Mouse (Mus musculus) embryonic facial prominence, embryonic 10.5 days (tissue): ENCODE results near the gene Stam2. TPM values are rescaled to one million over a fixed set of nuclear protein-coding genes. Genes with fewer than 3 reads are reported as not detected.

ENCODE experiments used
- DNase-seq: peaks from one replicate; pipeline ENCODE4 v3.0.0-alpha.2; 2017; ENCODE audit warnings: low spot score
- H3K27ac ChIP-seq: fragments of 300-500 bp; sonication (generic); replicated peaks from 2 replicates; pipeline ENCODE4 v1.5.1; 2016; ENCODE audit warnings: mild to moderate bottlenecking
- H3K27me3 ChIP-seq: fragments of 300-500 bp; sonication (generic); replicated peaks from 2 replicates; pipeline ENCODE4 v1.6.1; 2016; ENCODE audit warnings: low read depth, mild to moderate bottlenecking; ENCODE audit not compliant: poor library complexity, severe bottlenecking
- H3K36me3 ChIP-seq: fragments of 300-500 bp; sonication (generic); replicated peaks from 2 replicates; pipeline ENCODE4 v1.6.1; 2016; ENCODE audit warnings: mild to moderate bottlenecking, moderate library complexity
- H3K4me1 ChIP-seq: fragments of 300-500 bp; sonication (generic); 2 replicates; pipeline ENCODE4 v1.6.1; 2016
- H3K4me3 ChIP-seq: fragments of 300-500 bp; sonication (generic); 2 replicates; pipeline ENCODE4 v1.5.1; 2016; ENCODE audit warnings: mild to moderate bottlenecking, moderate library complexity
- H3K9me3 ChIP-seq: fragments of 300-500 bp; sonication (generic); 2 replicates; pipeline ENCODE4 v1.6.1; 2016; ENCODE audit warnings: mild to moderate bottlenecking
- WGBS: fragments of 180-500 bp; shearing (Covaris S2); methylation state at CpG from one replicate; pipeline ENCODE4 v1.1.7; 2016; 5-methylcytosine and 5-hydroxymethylcytosine counted together
- polyA plus RNA-seq: library from polyadenylated mRNA; unstranded; fragments of >200 nt; fragmentation: Nextera tagmentation; extraction: Ambion mirVana; gene quantifications from 2 replicates; pipeline ENCODE4 v1.2.1, GENCODE M21; 2016

Gene Stam2
- polyA plus RNA-seq, 1 experiment from 2014 or later, result 32.8 TPM

DNA sequence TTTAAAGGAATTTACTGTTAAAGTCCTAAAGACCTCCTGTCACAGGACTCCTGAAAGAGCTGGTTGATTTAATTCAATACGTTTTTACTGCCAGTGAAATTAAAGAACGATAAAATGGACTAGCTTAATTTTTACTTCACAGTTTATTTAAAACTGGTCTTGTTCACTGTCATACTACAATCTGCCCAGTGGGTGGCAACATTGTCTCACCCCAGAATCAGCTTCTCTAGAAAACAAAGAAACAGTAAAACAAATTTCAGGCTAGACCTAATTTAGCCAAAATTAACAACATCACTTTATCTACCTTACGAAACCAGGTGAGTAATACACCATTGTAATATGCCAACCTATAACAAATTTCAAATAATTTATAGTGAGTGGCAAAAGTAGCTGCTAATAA, 14.6 kb upstream of the Stam2 start:
- no peaks in the 10 kb centered on the region for H3K27me3 ChIP-seq
- no peak overlapping the region for H3K27ac ChIP-seq
- H3K36me3 ChIP-seq, result no peaks in the 10 kb centered on the region
- DNase-seq, result peak; percentile 20
- no peak overlapping the region for H3K4me3 ChIP-seq
- 29% methylated on average over 3 of the region's 3 CpGs for WGBS
- H3K9me3 ChIP-seq, result no peaks in the 10 kb centered on the region
- no peaks in the 10 kb centered on the region for H3K4me1 ChIP-seq

- no peak for DNase-seq
- Histone ChIP-seq H3K27me3 (no peaks in the 10 kb centered on the region), H3K4me3 (no peak overlapping the region), H3K36me3 (no peaks in the 10 kb centered on the region), H3K9me3 (no peaks in the 10 kb centered on the region), H3K4me1 (no peaks in the 10 kb centered on the region), H3K27ac (no peak overlapping the region)
- WGBS, result 71% methylated on average over 3 of the region's 3 CpGs
Observed at GRCm38 (mm10) chr2:52753573-52754317, 11.7 kb upstream of the Stam2 start.

DNA sequence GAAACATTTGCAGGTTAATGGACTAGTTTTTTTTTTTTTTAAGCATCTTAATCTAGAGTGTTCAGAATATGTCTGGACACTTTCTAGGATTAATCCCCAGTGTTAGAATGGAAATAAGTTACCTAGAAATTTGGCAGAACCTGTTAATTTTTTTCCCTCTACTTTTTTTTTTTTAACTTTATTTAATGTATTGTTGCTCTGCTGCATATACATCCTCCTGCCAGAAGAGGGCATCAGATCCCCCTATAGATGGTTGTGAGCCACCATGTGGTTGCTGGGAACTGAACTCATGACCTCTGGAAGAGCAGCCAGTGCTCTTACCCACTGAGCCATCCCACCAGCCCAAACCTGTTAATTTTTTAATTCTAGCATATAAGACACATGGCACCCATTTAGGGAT, 2.0 kb upstream of the Stam2 start:
- Histone ChIP-seq H3K27me3 (no peaks in the 10 kb centered on the region), H3K36me3 (peaks cover 8% of the 10 kb centered on the region; the same call in 1 of the 2 replicates), H3K27ac (no peak overlapping the region), H3K4me3 (no peak overlapping the region), H3K4me1 (peaks cover 13% of the 10 kb centered on the region), H3K9me3 (0 out of 2 replicates have a peak, but pooled peaks cover 6% of the 10 kb centered on the region)
- DNase-seq, result no peak

DNA sequence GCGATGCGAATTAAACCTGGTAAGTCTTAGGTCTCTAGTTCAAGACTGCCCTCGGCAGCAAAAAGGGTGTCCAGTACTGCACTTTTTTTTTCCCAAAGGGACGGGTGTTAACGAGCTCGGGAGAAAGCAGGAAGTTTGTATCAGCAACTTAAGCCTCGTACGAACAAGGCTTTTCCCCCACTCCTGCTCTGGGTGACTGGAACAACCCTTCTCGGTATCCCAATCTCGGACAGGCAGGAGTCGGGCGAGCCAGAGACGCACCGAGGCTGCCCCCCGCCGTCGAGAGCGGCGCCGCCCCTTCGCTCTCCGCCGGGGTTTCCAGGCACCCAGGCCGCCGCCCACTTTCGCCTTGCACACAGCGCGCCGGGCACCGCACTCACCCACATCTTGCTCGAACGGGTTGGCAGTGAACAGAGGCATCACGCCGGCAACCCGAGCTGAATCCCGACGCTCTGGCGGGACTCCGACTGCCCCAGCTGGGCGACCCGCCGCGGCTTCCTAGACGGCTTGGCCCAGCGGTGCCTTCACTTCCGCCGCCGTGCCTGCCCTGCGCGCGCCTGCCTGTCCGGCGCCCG, 313 bp downstream of the Stam2 start:
- H3K36me3 ChIP-seq, result peaks cover 13% of the 10 kb centered on the region; the same call in 1 of the 2 replicates
- peaks cover 13% of the 10 kb centered on the region for H3K4me1 ChIP-seq
- peak overlapping the region; percentile 100 for H3K27ac ChIP-seq
- H3K27me3 ChIP-seq, result no peaks in the 10 kb centered on the region
- no peak for DNase-seq
- WGBS, result under 1% methylated on average over 54 of the region's 54 CpGs
- no peaks in the 10 kb centered on the region for H3K9me3 ChIP-seq
- H3K4me3 ChIP-seq, result peak overlapping the region; percentile 79

DNA sequence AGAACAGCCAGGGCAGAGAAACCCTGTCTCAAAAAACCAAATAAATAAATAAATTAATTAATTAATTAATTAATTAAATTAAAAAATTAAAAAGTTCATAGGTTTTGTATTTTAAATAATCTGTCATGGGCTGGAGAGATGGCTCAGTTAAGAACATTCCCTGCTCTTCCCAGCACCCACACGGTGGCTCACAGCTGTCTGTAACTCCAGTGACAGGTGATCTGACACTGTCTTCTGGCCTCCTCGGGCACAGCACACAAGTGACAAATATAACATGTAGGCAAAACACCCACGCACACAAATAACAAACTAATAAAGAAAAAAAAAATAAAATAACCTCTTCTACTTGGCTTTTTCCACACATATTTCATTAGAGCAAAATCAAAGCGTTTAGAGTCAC, 1.5 kb downstream of the Stam2 start:
- Histone ChIP-seq H3K4me3 (peak overlapping the region; percentile 79; the same call in 1 of the 2 replicates), H3K27ac (no peak overlapping the region), H3K36me3 (peaks cover 13% of the 10 kb centered on the region; the same call in 1 of the 2 replicates), H3K27me3 (no peaks in the 10 kb centered on the region), H3K4me1 (peaks cover 13% of the 10 kb centered on the region), H3K9me3 (no peaks in the 10 kb centered on the region)
- DNase-seq, result no peak
- 85% methylated on average over 4 of the region's 4 CpGs for WGBS

DNA sequence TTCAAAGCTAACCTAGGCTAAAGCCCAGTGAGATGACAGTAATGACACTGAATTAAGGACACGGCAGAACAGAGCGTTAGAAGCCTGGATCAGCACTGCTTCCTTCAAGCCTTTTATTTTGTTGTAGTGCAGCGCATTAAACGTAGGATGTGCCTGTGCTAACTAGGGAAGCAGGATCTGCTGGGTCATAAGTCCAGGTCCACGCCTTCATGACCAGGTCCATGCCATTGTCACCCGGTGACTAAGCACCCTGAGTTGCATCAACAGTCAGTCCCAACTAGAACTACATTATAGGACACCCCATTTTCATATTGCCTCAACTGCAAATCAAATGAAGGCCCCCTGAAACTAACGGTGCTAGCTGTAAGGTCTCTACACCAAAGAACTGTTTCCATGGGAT, 7.6 kb downstream of the Stam2 start:
- WGBS, result 96% methylated on average over 7 of the region's 7 CpGs
- Histone ChIP-seq H3K4me3 (no peak overlapping the region), H3K27ac (no peak overlapping the region), H3K9me3 (no peaks in the 10 kb centered on the region), H3K4me1 (no peaks in the 10 kb centered on the region), H3K27me3 (no peaks in the 10 kb centered on the region), H3K36me3 (peaks cover 14% of the 10 kb centered on the region)
- DNase-seq, result no peak

DNA sequence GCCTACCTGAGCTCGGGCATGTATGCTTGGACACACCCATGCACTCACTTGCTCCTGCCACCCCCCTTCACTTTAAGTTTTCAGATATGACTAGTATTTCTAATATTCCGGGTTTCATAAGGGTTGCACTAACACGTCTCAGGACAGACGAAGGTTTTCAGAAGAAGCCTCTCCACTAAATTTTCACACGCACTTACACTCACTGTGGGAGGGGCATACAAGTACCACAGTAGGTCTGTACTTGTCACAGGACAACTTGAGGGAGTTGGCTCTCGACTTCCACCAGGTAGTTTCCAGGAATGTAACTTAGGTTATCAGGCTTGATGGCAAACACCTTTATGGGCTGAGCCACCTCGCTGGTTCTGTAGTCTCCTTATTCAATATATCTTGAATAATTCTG, 8.4 kb downstream of the Stam2 start:
- H3K36me3 ChIP-seq, result peaks cover 10% of the 10 kb centered on the region; the same call in 1 of the 2 replicates
- no peak overlapping the region for H3K4me3 ChIP-seq
- H3K9me3 ChIP-seq, result no peaks in the 10 kb centered on the region
- DNase-seq, result no peak
- WGBS, result 92% methylated on average over 7 of the region's 7 CpGs
- no peaks in the 10 kb centered on the region for H3K4me1 ChIP-seq
- H3K27me3 ChIP-seq, result no peaks in the 10 kb centered on the region
- no peak overlapping the region for H3K27ac ChIP-seq

GRCm38 (mm10) chr2:52732611-52733010, 9.5 kb downstream of the Stam2 start:
- Histone ChIP-seq H3K4me3 (no peak overlapping the region), H3K4me1 (no peaks in the 10 kb centered on the region), H3K9me3 (no peaks in the 10 kb centered on the region), H3K36me3 (peaks cover 10% of the 10 kb centered on the region; the same call in 1 of the 2 replicates), H3K27ac (no peak overlapping the region), H3K27me3 (no peaks in the 10 kb centered on the region)
- no peak for DNase-seq
- 95% methylated on average over 7 of the region's 7 CpGs for WGBS

DNA sequence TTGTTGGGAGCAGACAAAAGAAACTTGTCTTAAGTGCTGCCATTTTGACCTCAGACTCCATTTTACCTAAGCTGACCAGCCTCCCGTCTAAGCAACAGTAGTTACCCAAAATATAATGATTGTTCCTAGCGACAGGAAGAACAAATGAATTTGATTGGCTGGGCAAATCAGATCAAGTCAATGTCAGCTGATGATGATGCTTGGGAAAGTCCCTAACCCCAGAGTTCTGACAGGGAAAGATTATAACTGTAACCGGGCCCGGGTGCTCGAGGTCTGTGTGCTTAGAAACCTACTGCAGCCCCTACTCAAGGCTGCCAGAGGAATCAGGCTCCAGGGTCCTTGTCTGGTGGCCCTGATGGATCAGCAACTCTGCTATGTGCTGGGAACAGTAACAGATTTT, 10.1 kb downstream of the Stam2 start:
- Histone ChIP-seq H3K4me1 (no peaks in the 10 kb centered on the region), H3K27ac (no peak overlapping the region), H3K4me3 (no peak overlapping the region), H3K9me3 (no peaks in the 10 kb centered on the region), H3K36me3 (peaks cover 10% of the 10 kb centered on the region; the same call in 1 of the 2 replicates), H3K27me3 (no peaks in the 10 kb centered on the region)
- 78% methylated on average over 5 of the region's 5 CpGs for WGBS
- DNase-seq, result no peak

GRCm38 (mm10) chr2:52730891-52731290, 11.2 kb downstream of the Stam2 start:
- Histone ChIP-seq H3K9me3 (no peaks in the 10 kb centered on the region), H3K27ac (no peak overlapping the region), H3K27me3 (no peaks in the 10 kb centered on the region), H3K4me3 (no peak overlapping the region), H3K4me1 (no peaks in the 10 kb centered on the region), H3K36me3 (peaks cover 10% of the 10 kb centered on the region; the same call in 1 of the 2 replicates)
- DNase-seq, result no peak
- 94% methylated on average over 6 of the region's 6 CpGs for WGBS

GRCm38 (mm10) chr2:52720231-52721025, 21.7 kb downstream of the Stam2 start:
- 52% methylated on average over 13 of the region's 13 CpGs for whole genome bisulfite sequencing
- H3K4me3 ChIP-seq, result no peak overlapping the region
- DNase-seq, result peak; percentile 48
- H3K36me3 ChIP-seq, result peaks cover 2% of the 10 kb centered on the region; the same call in 1 of the 2 replicates
- H3K27me3 ChIP-seq, result no peaks in the 10 kb centered on the region
- no peaks in the 10 kb centered on the region for H3K9me3 ChIP-seq
- H3K4me1 ChIP-seq, result peaks cover 7% of the 10 kb centered on the region
- H3K27ac ChIP-seq, result no peak overlapping the region

DNA sequence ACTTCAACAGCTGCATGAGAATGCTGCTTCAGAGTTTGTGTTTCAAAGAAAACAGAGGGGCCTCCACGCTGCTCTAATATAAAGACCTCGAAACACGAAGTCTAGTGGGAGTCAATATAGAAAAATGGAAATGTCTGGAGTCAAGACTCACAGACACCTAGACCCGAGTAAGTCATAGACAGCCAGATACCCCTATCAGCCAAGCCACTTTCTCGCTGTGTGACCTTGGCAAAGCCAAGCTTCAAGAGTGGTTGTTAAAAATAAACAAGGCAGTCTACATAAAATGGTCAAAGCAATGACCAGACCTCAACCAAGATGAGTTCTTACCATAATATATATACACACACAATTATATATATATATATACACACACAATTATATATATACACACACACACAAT, 25.0 kb downstream of the Stam2 start:
- no peak overlapping the region for H3K27ac ChIP-seq
- H3K9me3 ChIP-seq, result no peaks in the 10 kb centered on the region
- H3K4me3 ChIP-seq, result no peak overlapping the region
- DNase-seq, result no peak
- 92% methylated on average over 5 of the region's 5 CpGs for WGBS
- peaks cover 27% of the 10 kb centered on the region for H3K36me3 ChIP-seq
- peaks cover 7% of the 10 kb centered on the region for H3K4me1 ChIP-seq
- H3K27me3 ChIP-seq, result no peaks in the 10 kb centered on the region
